ENCODE assay signal across 9 mouse cellular contexts in the genomic region with DNA sequence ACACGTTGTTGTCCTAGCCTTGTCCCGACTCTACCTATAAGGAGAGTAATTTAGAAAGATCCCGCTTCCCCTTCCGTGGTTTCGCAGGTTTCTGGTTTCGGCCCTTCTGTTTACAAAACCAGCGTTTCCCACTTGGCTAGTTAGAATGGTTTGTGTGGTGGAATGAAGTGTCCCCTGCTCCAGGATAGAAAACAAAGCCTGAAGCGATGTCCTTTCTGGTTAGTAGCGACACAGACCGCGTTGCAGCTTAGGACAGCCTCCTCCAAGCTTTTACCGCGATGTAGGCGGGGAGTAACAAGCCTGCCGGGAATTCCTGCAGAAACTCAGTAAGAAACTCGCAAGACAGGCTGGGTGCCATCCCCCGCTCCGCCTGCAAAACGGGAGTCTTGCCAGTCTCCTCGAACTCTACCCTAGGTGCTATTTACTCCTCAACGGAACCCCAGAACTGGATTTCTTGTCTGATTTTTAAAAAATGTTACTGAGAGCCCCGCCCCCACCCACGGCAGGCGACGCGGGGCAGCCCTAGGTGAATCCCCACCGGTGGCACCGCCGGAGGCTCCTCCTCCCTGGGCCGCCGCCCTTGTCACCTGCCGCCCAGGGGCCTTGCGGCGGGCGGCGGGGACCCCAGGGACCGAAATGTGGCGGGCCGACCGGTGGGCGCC. TPM values are rescaled to one million over a fixed set of nuclear protein-coding genes. Genes with fewer than 3 reads are reported as not detected.
DNase-seq lines count a peak whose midpoint lies in the region; ATAC-seq and TF ChIP-seq lines count a peak whose summit lies in the region.
"Had no signal": no experiment of that assay in that cellular context is flagged by ENCODE, and none has a peak within 500 bp of the region (broad histone marks: within the 10 kb centered on the region; RNA-seq: fewer than 3 reads in every experiment).

A gene (plus strand): TSS at position 382 of the 662 bp plus-strand sequence.

- DNase-seq in gastrocnemius, adult 2 months = no peak
- no peak for DNase-seq in gastrocnemius, adult 8-10 months (ENCODE audit: low spot score in 2 of 2)
- DNase-seq in embryonic facial prominence, embryonic 10.5 days (ENCODE audit: low spot score) = peak; percentile 67
- DNase-seq in heart, postnatal 0 days (ENCODE audit: low spot score) = peak; percentile 46
- peak; percentile 61 to 69 for DNase-seq in kidney, postnatal 25 days
- peak; percentile 29 for DNase-seq in ovary, postnatal 10 days (ENCODE audit: low spot score)
- DNase-seq in adipocyte (ENCODE audit: low spot score) = no peak

- peak within 1 kb of the TSS; percentile 79 for H3K4me3 ChIP-seq in gastrocnemius, adult 2 months
- peak within 1 kb of the TSS; percentile 77 for H3K4me3 ChIP-seq in embryonic facial prominence, embryonic 10.5 days
- peak within 1 kb of the TSS; percentile 81 for H3K4me3 ChIP-seq in heart, postnatal 0 days (ENCODE audit: low read depth, low read length)
- peak within 1 kb of the TSS; percentile 61 for H3K4me3 ChIP-seq in lung, embryonic 15.5 days

- no peak for TF ChIP-seq CTCF in gastrocnemius, adult 2 months (IDR thresholded peaks at IDR 0.05)
- no peak for TF ChIP-seq CTCF in heart, postnatal 0 days (IDR thresholded peaks at IDR 0.05; ENCODE audit: low read depth)

- H3K9ac ChIP-seq in heart, postnatal 0 days (replicated peaks; ENCODE audit: low read depth, low read length) = peak within 1 kb of the TSS; percentile 84
- peak within 1 kb of the TSS; percentile 64 for H3K9ac ChIP-seq in lung, embryonic 15.5 days

- no peaks in the 10 kb centered on the region for H3K36me3 ChIP-seq in embryonic facial prominence, embryonic 10.5 days (replicated peaks)
- no peaks in the 10 kb centered on the region for H3K36me3 ChIP-seq in heart, postnatal 0 days (replicated peaks; ENCODE audit: control insufficient read depth, insufficient read depth, low read length)
- H3K36me3 ChIP-seq in lung, embryonic 15.5 days = no peaks in the 10 kb centered on the region

- under 1% methylated on average over 41 of the region's 41 CpGs for WGBS in embryonic facial prominence, embryonic 10.5 days
- under 1% methylated on average over 41 of the region's 41 CpGs for WGBS in heart, postnatal 0 days
- WGBS in lung, embryonic 15.5 days = under 1% methylated on average over 41 of the region's 41 CpGs

- TF ChIP-seq EP300 in heart, postnatal 0 days (IDR thresholded peaks at IDR 0.05; ENCODE audit: low read depth) = no peak

- intact Hi-C loops in gastrocnemius, adult 2 months (cut with DNase I) = no loop called here

- no peaks in the 10 kb centered on the region for H3K9me3 ChIP-seq in embryonic facial prominence, embryonic 10.5 days
- H3K9me3 ChIP-seq in heart, postnatal 0 days (replicated peaks; ENCODE audit: control insufficient read depth, low read length) = no peaks in the 10 kb centered on the region
- no peaks in the 10 kb centered on the region for H3K9me3 ChIP-seq in lung, embryonic 15.5 days

- H3K4me2 ChIP-seq in heart, postnatal 0 days (ENCODE audit: low read depth, low read length) = peak within 1 kb of the TSS; percentile 98
- peak within 1 kb of the TSS; percentile 97 for H3K4me2 ChIP-seq in lung, embryonic 15.5 days

- H3K4me1 ChIP-seq in embryonic facial prominence, embryonic 10.5 days = peaks cover 27% of the 10 kb centered on the region
- no peaks in the 10 kb centered on the region for H3K4me1 ChIP-seq in heart, postnatal 0 days (ENCODE audit: control insufficient read depth, insufficient read depth)
- peaks cover 20% of the 10 kb centered on the region for H3K4me1 ChIP-seq in lung, embryonic 15.5 days

- ATAC-seq in heart, postnatal 0 days (ENCODE audit: insufficient read depth, low read depth) = peak; percentile 58
- ATAC-seq in lung, embryonic 15.5 days (ENCODE audit: borderline replicate concordance, extremely low read depth, low FRiP score, low TSS enrichment) = peak; percentile 53; the same call in 1 of the 2 replicates

- H3K27ac ChIP-seq in gastrocnemius, adult 2 months = peak within 1 kb of the TSS; percentile 66
- H3K27ac ChIP-seq in embryonic facial prominence, embryonic 10.5 days (replicated peaks) = peak within 1 kb of the TSS; percentile 78
- H3K27ac ChIP-seq in heart, postnatal 0 days (ENCODE audit: low read depth) = 0 out of 2 replicates have a peak within 1 kb of the TSS, but pooled peaks have one; percentile 12
- H3K27ac ChIP-seq in lung, embryonic 15.5 days = peak within 1 kb of the TSS; percentile 32; the same call in 1 of the 2 replicates

- H3K27me3 ChIP-seq in embryonic facial prominence, embryonic 10.5 days (replicated peaks; ENCODE audit: low read depth, poor library complexity, severe bottlenecking) = peaks cover 69% of the 10 kb centered on the region
- peaks cover 5% of the 10 kb centered on the region; the same call in 1 of the 2 replicates for H3K27me3 ChIP-seq in heart, postnatal 0 days (ENCODE audit: control insufficient read depth, insufficient read depth, low read length)
- H3K27me3 ChIP-seq in lung, embryonic 15.5 days = peaks cover 43% of the 10 kb centered on the region

RNA-seq across cellular contexts. Expression of the gene that starts here (rescaled TPM):
- under 1 TPM; 0.17 to 0.31 TPM for total RNA-seq in gastrocnemius, adult 2 months (2021)
- under 1 TPM; 0.13 to 0.38 (median 0.28) TPM for total RNA-seq in gastrocnemius, adult 8-10 months (2022)
- polyA plus RNA-seq in embryonic facial prominence, embryonic 10.5 days (2016; fragmentation: Nextera tagmentation; extraction: Ambion mirVana) = 1.0 and 1.1 TPM in 2 replicates
- 1.9 and 2.4 TPM in 2 replicates for total RNA-seq in heart, postnatal 0 days (2014; rRNA removed; ENCODE audit: low replicate concordance)
- 0.77 and 1.0 TPM in 2 replicates for polyA plus RNA-seq in heart, postnatal 0 days (2015; fragmentation: Nextera tagmentation; extraction: Ambion mirVana)
- polyA plus RNA-seq in lung, embryonic 15.5 days (2015; fragmentation: Nextera tagmentation; extraction: Ambion mirVana) = 1.5 and 1.8 TPM in 2 replicates
- total RNA-seq: MEL had no signal

Comparison
In these comparisons a context has a peak if more than half of its experiments do, and no peak if none do; other contexts are left out.
1. DNase-seq: peak in embryonic facial prominence, embryonic 10.5 days (single experiment), heart, postnatal 0 days (single experiment), kidney, postnatal 25 days (2 of 2) and ovary, postnatal 10 days (single experiment); none in gastrocnemius, adult 2 months (single experiment), gastrocnemius, adult 8-10 months (0 of 2) and adipocyte (single experiment).
2. H3K27ac ChIP-seq: peak in every context shown above with its lines; median percentile 78 in embryonic facial prominence, embryonic 10.5 days; 66 in gastrocnemius, adult 2 months; 32 in lung, embryonic 15.5 days; 12 in heart, postnatal 0 days.
3. Peak in every context shown above with its lines, with median percentiles within 50 percentile points of each other: H3K4me3 ChIP-seq.